Mouse (Mus musculus): ENCODE measurements around the gene Ptpn14.

Ptpn14 gene

GRCm38 (mm10) chr1:189899526-189899925, 171.5 kb downstream of the Ptpn14 start:
- DNase-seq (ENCODE audit: low read depth, low spot score): no peak

GRCm38 (mm10) chr1:189902413-189902812, 174.3 kb downstream of the Ptpn14 start:
- no peak for DNase-seq (ENCODE audit: low read depth, low spot score)

GRCm38 (mm10) chr1:189903169-189903568, 175.1 kb downstream of the Ptpn14 start:
- no peak for DNase-seq (ENCODE audit: low read depth, low spot score)

- DNase-seq (ENCODE audit: low read depth, low spot score): no peak
Measured at GRCm38 (mm10) chr1:189910685-189911345, 182.7 kb downstream of the Ptpn14 start.

GRCm38 (mm10) chr1:189913093-189913760, 185.2 kb downstream of the Ptpn14 start:
- no peak for DNase-seq (ENCODE audit: low read depth, low spot score)

- DNase-seq (ENCODE audit: low read depth, low spot score): no peak
Measured at GRCm38 (mm10) chr1:189916422-189917125, 188.5 kb downstream of the Ptpn14 start.

- no peak for DNase-seq (ENCODE audit: low read depth, low spot score)
Measured at GRCm38 (mm10) chr1:189917126-189917500, 189.0 kb downstream of the Ptpn14 start.

- no peak for DNase-seq (ENCODE audit: low read depth, low spot score)
Measured at GRCm38 (mm10) chr1:189919756-189920155, 191.7 kb downstream of the Ptpn14 start.

- no peak for DNase-seq (ENCODE audit: low read depth, low spot score)
Measured at GRCm38 (mm10) chr1:189920701-189921567, 192.9 kb downstream of the Ptpn14 start.

- DNase-seq (ENCODE audit: low read depth, low spot score): no peak
Measured at GRCm38 (mm10) chr1:189921568-189921817, 193.4 kb downstream of the Ptpn14 start.

- no peak for DNase-seq (ENCODE audit: low read depth, low spot score)
Measured at GRCm38 (mm10) chr1:189921818-189922592, 193.9 kb downstream of the Ptpn14 start, which contains the start of gene Smyd2. Gene Smyd2, minus strand, starts transcription at chr1:189922363.

GRCm38 (mm10) chr1:189922721-189923120, 194.7 kb downstream of the Ptpn14 start:
- no peak for DNase-seq (ENCODE audit: low read depth, low spot score)

- DNase-seq (ENCODE audit: low read depth, low spot score): no peak
Measured at GRCm38 (mm10) chr1:189923157-189923556, 195.1 kb downstream of the Ptpn14 start.

GRCm38 (mm10) chr1:189923871-189924568, 196.0 kb downstream of the Ptpn14 start:
- no peak for DNase-seq (ENCODE audit: low read depth, low spot score)

GRCm38 (mm10) chr1:189926279-189926678, 198.2 kb downstream of the Ptpn14 start:
- no peak for DNase-seq (ENCODE audit: low read depth, low spot score)
